Mouse (Mus musculus) bone marrow, adult 2 months (tissue): ENCODE data around the gene Frrs1l. TPM values are rescaled to one million over a fixed set of nuclear protein-coding genes. Genes with fewer than 3 reads are reported as not detected.

Source experiments
- H3K27ac ChIP-seq: fragments of 200-500 bp; 2 replicates; pipeline ENCODE4 v1.5.1; 2012; ENCODE audit warnings: low read depth, mild to moderate bottlenecking, control low read depth, inconsistent platforms, low read length; ENCODE audit not compliant: control insufficient read depth, poor library complexity, insufficient read depth
- H3K4me1 ChIP-seq: fragments of 200-500 bp; 2 replicates; pipeline ENCODE4 v1.6.1; 2011; ENCODE audit warnings: low read length; ENCODE audit not compliant: control insufficient read depth, insufficient read depth
- H3K4me3 ChIP-seq: fragments of 200-500 bp; replicated peaks from 2 replicates; pipeline ENCODE3; 2011; ENCODE audit warnings: mild to moderate bottlenecking, low read depth, low read length, control low read depth; ENCODE audit not compliant: control insufficient read depth
- CTCF ChIP-seq: fragments of 200-500 bp; IDR thresholded peaks from 2 replicates; pipeline ENCODE4 v1.5.1; 2011; ENCODE audit warnings: low read length, control low read depth; ENCODE audit not compliant: control insufficient read depth, insufficient read depth
- POLR2A ChIP-seq: fragments of 200-500 bp; IDR thresholded peaks from 2 replicates; pipeline ENCODE4 v1.6.1; 2011; ENCODE audit warnings: low read depth, mild to moderate bottlenecking, control low read depth, low read length, borderline replicate concordance; ENCODE audit not compliant: control insufficient read depth
- WGBS: fragments of 180-500 bp; shearing (Covaris S2); methylation state at CpG from one replicate; pipeline ENCODE4 v1.1.7; 2018; 5-methylcytosine and 5-hydroxymethylcytosine counted together
- polyA plus RNA-seq: library from polyadenylated mRNA; stranded (reverse); fragments of >200 nt; gene quantifications from 2 replicates; pipeline ENCODE4 v1.2.4, GENCODE M21; 2011; ENCODE audit warnings: low replicate concordance; ENCODE audit not compliant: missing spikeins, insufficient read depth, insufficient read length

Gene Frrs1l
- polyA plus RNA-seq, 1 experiment, result not detected

- TF ChIP-seq POLR2A (no peak), CTCF (no peak)
- WGBS, result 77% methylated on average over 1 of the region's 1 CpGs
- H3K27ac ChIP-seq, result no peak overlapping the region
- H3K4me3 ChIP-seq, result no peak overlapping the region
- peaks cover 1% of the 10 kb centered on the region; the same call in 1 of the 2 replicates for H3K4me1 ChIP-seq
Measured at GRCm38 (mm10) chr4:56942567-56942966, 47.6 kb downstream of the Frrs1l start.

- Histone ChIP-seq H3K4me1 (peaks cover 1% of the 10 kb centered on the region; the same call in 1 of the 2 replicates), H3K27ac (no peak overlapping the region), H3K4me3 (no peak overlapping the region)
- 84% methylated on average over 4 of the region's 4 CpGs for WGBS
- TF ChIP-seq POLR2A (no peak), CTCF (no peak)
Measured at GRCm38 (mm10) chr4:56941481-56941880, 48.7 kb downstream of the Frrs1l start.

- TF ChIP-seq POLR2A, result no peak
- WGBS, result 27% methylated on average over 6 of the region's 6 CpGs
- no peak overlapping the region for H3K4me3 ChIP-seq
- no peaks in the 10 kb centered on the region; the same call in 1 of the 2 replicates for H3K4me1 ChIP-seq
- H3K27ac ChIP-seq, result no peak overlapping the region
Measured at GRCm38 (mm10) chr4:56937136-56937535, 53.1 kb downstream of the Frrs1l start.

GRCm38 (mm10) chr4:56935327-56935726 lies 54.9 kb downstream of the Frrs1l start:
- no peak overlapping the region for H3K27ac ChIP-seq
- no peak overlapping the region for H3K4me3 ChIP-seq
- no CpG with 5 or more reads among the region's 1 CpGs for WGBS
- no peaks in the 10 kb centered on the region; the same call in 1 of the 2 replicates for H3K4me1 ChIP-seq
- TF ChIP-seq CTCF (no peak), POLR2A (no peak)

- no peak for TF ChIP-seq POLR2A
- no peak for TF ChIP-seq CTCF
- no peaks in the 10 kb centered on the region; the same call in 1 of the 2 replicates for H3K4me1 ChIP-seq
- H3K27ac ChIP-seq, result no peak overlapping the region
- no peak overlapping the region for H3K4me3 ChIP-seq
- 86% methylated on average over 4 of the region's 4 CpGs for WGBS
Measured at GRCm38 (mm10) chr4:56933154-56933553, 57.0 kb downstream of the Frrs1l start.

GRCm38 (mm10) chr4:56932096-56932495 lies 58.1 kb downstream of the Frrs1l start:
- WGBS, result 68% methylated on average over 7 of the region's 7 CpGs
- H3K4me3 ChIP-seq, result no peak overlapping the region
- H3K27ac ChIP-seq, result no peak overlapping the region
- H3K4me1 ChIP-seq, result no peaks in the 10 kb centered on the region; the same call in 1 of the 2 replicates
- TF ChIP-seq POLR2A (no peak), CTCF (no peak)

GRCm38 (mm10) chr4:56930312-56930711 lies 59.9 kb downstream of the Frrs1l start:
- TF ChIP-seq POLR2A (no peak), CTCF (no peak)
- Histone ChIP-seq H3K4me1 (no peaks in the 10 kb centered on the region), H3K27ac (no peak overlapping the region), H3K4me3 (no peak overlapping the region)
- 78% methylated on average over 4 of the region's 4 CpGs for WGBS

- Histone ChIP-seq H3K4me1 (no peaks in the 10 kb centered on the region), H3K4me3 (no peak overlapping the region), H3K27ac (no peak overlapping the region)
- 79% methylated on average over 4 of the region's 4 CpGs for WGBS
- no peak for TF ChIP-seq CTCF
- no peak for TF ChIP-seq POLR2A
Measured at GRCm38 (mm10) chr4:56926971-56927370, 63.2 kb downstream of the Frrs1l start.

GRCm38 (mm10) chr4:56922229-56922628 lies 68.0 kb downstream of the Frrs1l start:
- WGBS, result 87% methylated on average over 11 of the region's 11 CpGs
- H3K4me1 ChIP-seq, result no peaks in the 10 kb centered on the region
- no peak overlapping the region for H3K27ac ChIP-seq
- no peak overlapping the region for H3K4me3 ChIP-seq
- TF ChIP-seq POLR2A (no peak), CTCF (no peak)
